Mouse (Mus musculus): ENCODE data around the gene Ptpn11. TPM values are rescaled to one million over a fixed set of nuclear protein-coding genes. Genes with fewer than 3 reads are reported as not detected.
"Not testable (repeated sequence)": the region's sequence is repeated elsewhere in the genome, so short reads cannot be mapped to it uniquely, and the experiment has no call there.

The Ptpn11 gene
- polyA plus RNA-seq, 1 experiment = 6.9 TPM

DNA sequence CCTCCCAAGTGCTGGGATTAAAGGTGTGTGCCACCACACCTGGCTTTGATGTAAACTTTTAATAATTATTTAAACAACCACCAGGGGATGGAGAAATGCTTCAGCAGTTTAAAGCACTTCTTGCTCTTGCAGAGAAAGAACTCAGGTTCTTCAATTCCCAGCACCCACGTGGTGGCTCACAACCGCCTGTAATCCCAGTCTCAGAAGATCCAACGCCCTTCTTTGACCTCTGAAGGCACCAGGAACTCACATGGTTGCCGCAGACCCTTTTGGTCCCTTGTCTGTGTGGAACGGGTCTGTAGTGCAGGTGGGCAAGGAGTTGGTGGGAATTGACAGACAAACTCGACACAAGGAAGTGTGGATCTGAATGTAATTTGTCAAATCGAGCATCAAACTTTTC, 23.5 kb upstream of the Ptpn11 start:
- H3K27me3 ChIP-seq (ENCODE audit: control insufficient read depth, insufficient read depth, low read length) = no peaks in the 10 kb centered on the region
- peaks cover 2% of the 10 kb centered on the region; the same call in 1 of the 2 replicates for H3K4me1 ChIP-seq (ENCODE audit: control insufficient read depth, insufficient read depth, low read length)
- H3K4me3 ChIP-seq (ENCODE audit: control insufficient read depth, low read depth, low read length) = no peak overlapping the region
- H3K36me3 ChIP-seq (ENCODE audit: control insufficient read depth, insufficient read depth, low read length) = no peaks in the 10 kb centered on the region
- H3K27ac ChIP-seq (ENCODE audit: control insufficient read depth, insufficient read depth, low read depth, low read length) = no peak overlapping the region
- TF ChIP-seq CTCF (IDR thresholded peaks at IDR 0.05; ENCODE audit: control insufficient read depth, insufficient read depth, insufficient replicate concordance, low read depth, low read length) (no peak), POLR2A (IDR thresholded peaks at IDR 0.05; ENCODE audit: control insufficient read depth, low read depth, low read length) (no peak)

DNA sequence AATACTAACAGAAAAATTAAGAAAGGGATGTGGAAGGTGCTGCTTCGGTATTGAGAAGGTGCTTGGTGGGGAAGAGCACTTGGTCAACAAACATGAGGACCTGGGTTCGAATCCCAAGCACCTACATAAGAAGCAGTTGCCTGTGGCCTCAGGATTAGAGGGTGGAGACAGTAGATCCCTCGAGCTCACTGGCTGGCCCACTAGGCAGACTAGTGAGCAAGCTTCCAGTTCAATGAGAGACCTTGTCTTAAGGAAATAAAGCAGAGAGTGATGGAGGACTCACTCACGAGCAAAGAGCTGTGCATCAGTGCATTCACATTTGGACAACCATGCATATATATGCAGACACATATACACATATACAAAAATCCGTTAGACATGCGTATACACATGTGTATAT, 20.9 kb upstream of the Ptpn11 start:
- no peaks in the 10 kb centered on the region for H3K27me3 ChIP-seq (ENCODE audit: control insufficient read depth, insufficient read depth, low read length)
- H3K27ac ChIP-seq (ENCODE audit: control insufficient read depth, insufficient read depth, low read depth, low read length) = no peak overlapping the region
- peaks cover 2% of the 10 kb centered on the region; the same call in 1 of the 2 replicates for H3K4me1 ChIP-seq (ENCODE audit: control insufficient read depth, insufficient read depth, low read length)
- TF ChIP-seq POLR2A (IDR thresholded peaks at IDR 0.05; ENCODE audit: control insufficient read depth, low read depth, low read length) = no peak
- no peak overlapping the region for H3K4me3 ChIP-seq (ENCODE audit: control insufficient read depth, low read depth, low read length)
- no peaks in the 10 kb centered on the region; the same call in none of the 2 replicates for H3K36me3 ChIP-seq (ENCODE audit: control insufficient read depth, insufficient read depth, low read length)

- H3K36me3 ChIP-seq (ENCODE audit: control insufficient read depth, insufficient read depth, low read length) = no peaks in the 10 kb centered on the region; the same call in none of the 2 replicates
Observed at GRCm38 (mm10) chr5:121210601-121210924, 19.4 kb upstream of the Ptpn11 start.

GRCm38 (mm10) chr5:121209755-121210600, 18.8 kb upstream of the Ptpn11 start:
- TF ChIP-seq POLR2A (IDR thresholded peaks at IDR 0.05; ENCODE audit: control insufficient read depth, low read depth, low read length) = no peak
- TF ChIP-seq CTCF (IDR thresholded peaks at IDR 0.05; ENCODE audit: control insufficient read depth, insufficient read depth, insufficient replicate concordance, low read depth, low read length) = no peak
- Histone ChIP-seq H3K4me1 (ENCODE audit: control insufficient read depth, insufficient read depth, low read length) (no peaks in the 10 kb centered on the region), H3K27ac (ENCODE audit: control insufficient read depth, insufficient read depth, low read depth, low read length) (no peak overlapping the region), H3K27me3 (ENCODE audit: control insufficient read depth, insufficient read depth, low read length) (no peaks in the 10 kb centered on the region), H3K4me3 (ENCODE audit: control insufficient read depth, low read depth, low read length) (no peak overlapping the region), H3K36me3 (ENCODE audit: control insufficient read depth, insufficient read depth, low read length) (no peaks in the 10 kb centered on the region; the same call in none of the 2 replicates)

More at GRCm38 (mm10) chr5:121210601-121210924, 19.4 kb upstream of the Ptpn11 start:
- H3K4me1 ChIP-seq (ENCODE audit: control insufficient read depth, insufficient read depth, low read length) = no peaks in the 10 kb centered on the region
- H3K27me3 ChIP-seq (ENCODE audit: control insufficient read depth, insufficient read depth, low read length) = no peaks in the 10 kb centered on the region
- H3K27ac ChIP-seq (ENCODE audit: control insufficient read depth, insufficient read depth, low read depth, low read length) = no peak overlapping the region
- TF ChIP-seq POLR2A (IDR thresholded peaks at IDR 0.05; ENCODE audit: control insufficient read depth, low read depth, low read length) = no peak
- TF ChIP-seq CTCF (IDR thresholded peaks at IDR 0.05; ENCODE audit: control insufficient read depth, insufficient read depth, insufficient replicate concordance, low read depth, low read length) = no peak
- H3K4me3 ChIP-seq (ENCODE audit: control insufficient read depth, low read depth, low read length) = no peak overlapping the region

- no peaks in the 10 kb centered on the region for H3K27me3 ChIP-seq (ENCODE audit: control insufficient read depth, insufficient read depth, low read length)
- H3K4me1 ChIP-seq (ENCODE audit: control insufficient read depth, insufficient read depth, low read length) = peaks cover 5% of the 10 kb centered on the region; the same call in 1 of the 2 replicates
- no peak overlapping the region for H3K27ac ChIP-seq (ENCODE audit: control insufficient read depth, insufficient read depth, low read depth, low read length)
- no peaks in the 10 kb centered on the region; the same call in none of the 2 replicates for H3K36me3 ChIP-seq (ENCODE audit: control insufficient read depth, insufficient read depth, low read length)
- no peak overlapping the region for H3K4me3 ChIP-seq (ENCODE audit: control insufficient read depth, low read depth, low read length)
- no peak for TF ChIP-seq CTCF (IDR thresholded peaks at IDR 0.05; ENCODE audit: control insufficient read depth, insufficient read depth, insufficient replicate concordance, low read depth, low read length)
- no peak for TF ChIP-seq POLR2A (IDR thresholded peaks at IDR 0.05; ENCODE audit: control insufficient read depth, low read depth, low read length)
Observed at GRCm38 (mm10) chr5:121206984-121207383, 15.8 kb upstream of the Ptpn11 start.

- H3K36me3 ChIP-seq (ENCODE audit: control insufficient read depth, insufficient read depth, low read length) = no peaks in the 10 kb centered on the region; the same call in none of the 2 replicates
- no peak overlapping the region for H3K27ac ChIP-seq (ENCODE audit: control insufficient read depth, insufficient read depth, low read depth, low read length)
- H3K4me3 ChIP-seq (ENCODE audit: control insufficient read depth, low read depth, low read length) = no peak overlapping the region
- no peak for TF ChIP-seq CTCF (IDR thresholded peaks at IDR 0.05; ENCODE audit: control insufficient read depth, insufficient read depth, insufficient replicate concordance, low read depth, low read length)
- no peak for TF ChIP-seq POLR2A (IDR thresholded peaks at IDR 0.05; ENCODE audit: control insufficient read depth, low read depth, low read length)
- H3K27me3 ChIP-seq (ENCODE audit: control insufficient read depth, insufficient read depth, low read length) = no peaks in the 10 kb centered on the region
- H3K4me1 ChIP-seq (ENCODE audit: control insufficient read depth, insufficient read depth, low read length) = peaks cover 5% of the 10 kb centered on the region; the same call in 1 of the 2 replicates
Observed at GRCm38 (mm10) chr5:121206540-121206939, 15.3 kb upstream of the Ptpn11 start.

DNA sequence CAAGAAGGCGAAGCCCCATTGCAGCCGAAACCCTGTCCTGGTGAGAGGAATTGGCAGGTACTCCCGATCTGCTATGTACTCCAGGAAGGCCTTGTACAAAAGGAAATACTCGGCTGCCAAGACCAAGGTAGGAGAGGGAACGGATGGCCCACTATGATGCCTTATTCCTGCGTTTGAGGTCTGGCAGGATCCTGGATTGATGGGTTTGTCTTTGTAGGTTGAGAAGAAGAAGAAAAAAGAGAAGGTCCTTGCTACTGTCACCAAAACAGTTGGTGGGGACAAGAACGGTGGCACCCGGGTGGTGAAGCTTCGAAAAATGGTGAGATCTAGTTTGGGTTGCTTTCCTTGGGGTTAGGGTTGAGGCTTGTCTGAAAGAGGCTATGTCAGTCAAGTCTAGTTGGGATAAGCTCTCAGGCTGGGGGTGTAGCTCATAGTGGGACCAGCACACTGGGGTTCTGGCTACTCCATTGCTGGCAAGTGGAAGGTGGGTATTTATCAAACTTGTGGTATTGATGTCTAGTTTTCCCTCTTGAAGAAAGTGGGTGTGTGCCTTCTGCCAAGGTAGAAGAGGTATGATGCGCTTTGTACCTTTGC, 14.4 kb upstream of the Ptpn11 start:
- H3K4me3 ChIP-seq (ENCODE audit: control insufficient read depth, low read depth, low read length); H3K36me3 ChIP-seq (ENCODE audit: control insufficient read depth, insufficient read depth, low read length); H3K27ac ChIP-seq (ENCODE audit: control insufficient read depth, insufficient read depth, low read depth, low read length); H3K27me3 ChIP-seq (ENCODE audit: control insufficient read depth, insufficient read depth, low read length); H3K4me1 ChIP-seq (ENCODE audit: control insufficient read depth, insufficient read depth, low read length): not testable (repeated sequence)

All from testis, adult 2 months (tissue).